Mouse (Mus musculus): ENCODE measurements around the gene Acvr1b.

The Acvr1b gene

DNA sequence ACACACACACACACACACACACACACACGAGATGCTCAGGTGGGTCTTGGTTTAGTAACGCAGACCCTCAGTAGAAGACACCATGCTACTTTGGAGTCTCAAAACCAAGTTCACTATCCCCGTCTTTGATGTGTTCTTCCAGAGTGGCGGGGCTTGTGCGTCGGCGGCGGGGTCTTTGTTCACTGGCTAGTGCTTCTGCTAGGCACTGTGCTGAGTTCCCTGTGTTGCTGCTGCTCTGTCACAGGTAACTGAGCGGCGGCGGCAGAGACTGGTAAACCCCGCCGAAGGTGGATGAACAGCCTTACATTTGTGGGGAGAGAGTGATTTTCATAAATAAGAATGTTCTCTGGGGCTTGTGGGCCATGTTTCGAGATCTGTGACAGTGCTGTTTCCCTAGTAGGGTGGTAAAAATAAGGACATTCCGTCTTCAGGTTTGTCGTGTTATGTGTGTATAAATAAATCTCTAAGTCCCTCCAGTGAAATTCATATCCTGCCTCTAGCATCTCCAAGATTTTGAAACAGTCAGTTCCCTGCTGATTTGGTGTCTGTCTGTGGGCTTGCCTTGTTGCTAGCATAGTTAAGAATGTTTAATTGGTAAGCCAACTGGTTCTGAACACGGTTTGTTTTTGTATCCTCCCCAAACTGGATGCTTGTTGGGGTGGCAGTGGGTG lies 1.9 kb downstream of the Acvr1b start:
- no peak for DNase-seq (ENCODE audit: low spot score)

DNA sequence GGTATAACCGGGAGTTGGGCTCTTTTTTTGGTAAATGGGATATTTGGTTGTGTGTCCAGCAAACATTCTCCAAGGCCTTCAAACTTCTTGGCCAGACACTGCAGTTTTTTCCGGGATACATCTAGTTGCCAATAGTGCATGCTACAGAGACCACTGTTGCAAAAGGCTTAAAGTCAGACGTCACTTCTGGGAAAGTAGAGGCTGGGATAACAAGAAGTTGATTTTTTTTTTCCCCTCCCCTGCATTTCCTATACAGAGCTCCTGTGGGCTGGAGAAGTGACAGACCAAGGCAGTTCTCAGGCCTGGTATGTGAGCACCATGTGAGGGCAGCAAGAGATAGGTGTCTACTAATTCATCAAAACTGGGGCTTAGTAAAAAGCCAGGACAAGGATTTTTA lies 2.4 kb downstream of the Acvr1b start:
- DNase-seq (ENCODE audit: low spot score) = no peak

DNA sequence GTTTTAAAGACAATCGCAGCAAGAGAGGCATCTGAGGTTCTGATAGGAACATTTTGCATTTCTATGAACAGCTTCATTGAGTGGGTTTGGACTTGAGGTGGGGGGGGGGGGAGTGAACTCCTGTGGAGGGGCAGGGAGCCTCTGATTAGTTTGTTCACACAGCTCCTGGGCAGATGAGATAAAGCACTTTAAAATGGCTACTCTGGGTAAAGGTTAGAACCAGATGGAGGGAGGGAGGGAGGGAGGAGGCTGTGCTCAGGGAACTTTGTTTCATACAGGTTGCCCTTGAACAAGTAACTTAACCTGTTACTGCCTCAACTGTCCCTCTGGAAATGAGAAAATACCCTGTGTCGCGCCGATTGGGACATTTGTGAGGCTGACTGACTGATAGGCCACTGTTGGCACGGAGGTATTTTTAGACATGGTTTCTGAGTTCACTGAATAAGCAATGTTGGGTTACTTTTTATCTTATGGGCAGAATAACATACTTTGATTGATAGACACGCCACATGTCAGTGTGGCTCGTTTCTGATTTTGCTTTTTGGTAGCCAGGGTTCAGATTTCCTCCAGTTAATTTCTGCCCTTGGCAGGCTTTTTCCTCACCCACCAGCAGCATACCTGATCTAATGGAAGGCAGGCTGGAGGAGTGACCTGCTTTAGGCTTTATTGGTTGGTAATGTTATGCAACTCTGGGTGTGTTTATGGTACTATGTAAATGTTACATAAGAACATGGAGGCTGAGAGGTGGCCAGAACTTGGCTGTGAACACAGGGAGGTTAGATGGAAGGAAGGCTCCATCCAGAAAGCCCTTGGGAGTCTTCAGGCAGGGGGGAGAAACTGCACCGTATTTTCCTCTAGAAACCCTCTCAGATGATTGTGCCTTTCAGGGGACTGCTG lies 3.2 kb downstream of the Acvr1b start:
- DNase-seq (ENCODE audit: low spot score) = no peak

DNA sequence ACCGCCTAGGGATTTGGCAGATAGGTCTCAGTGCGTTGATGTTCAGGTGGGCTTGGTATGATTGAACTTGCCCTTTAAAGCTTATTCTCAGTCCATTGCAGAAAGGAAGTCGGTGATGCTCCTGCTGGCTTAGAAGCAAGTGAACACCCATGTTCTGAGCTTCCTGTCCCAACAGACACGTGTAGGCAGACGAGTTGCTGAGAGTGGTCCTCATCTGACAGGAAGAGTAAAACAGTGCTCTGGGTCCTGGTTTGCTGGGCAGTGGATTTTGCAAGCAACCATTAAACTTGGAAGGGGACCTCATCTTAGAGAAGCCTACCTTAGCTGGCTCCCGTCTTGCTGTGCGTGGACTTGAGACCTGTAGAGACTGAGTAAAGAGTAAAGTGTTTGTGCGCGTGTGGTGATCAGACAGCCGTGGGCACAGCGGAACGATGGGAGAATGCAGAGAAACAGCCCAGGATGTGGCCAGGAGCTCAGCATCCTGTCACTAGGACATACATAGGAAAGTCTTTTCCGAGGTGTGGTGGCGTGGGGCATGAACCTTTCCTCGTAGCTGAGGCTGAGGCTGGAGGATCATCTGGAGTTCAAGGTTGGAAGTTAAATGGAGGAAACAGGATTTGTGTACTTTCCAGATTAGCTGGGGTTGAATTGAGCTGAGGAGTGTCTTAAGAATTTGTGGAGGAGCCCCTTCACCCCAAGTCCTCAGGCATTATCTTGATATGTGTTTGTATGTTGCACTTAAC lies 6.7 kb downstream of the Acvr1b start:
- no peak for DNase-seq (ENCODE audit: low spot score)

DNA sequence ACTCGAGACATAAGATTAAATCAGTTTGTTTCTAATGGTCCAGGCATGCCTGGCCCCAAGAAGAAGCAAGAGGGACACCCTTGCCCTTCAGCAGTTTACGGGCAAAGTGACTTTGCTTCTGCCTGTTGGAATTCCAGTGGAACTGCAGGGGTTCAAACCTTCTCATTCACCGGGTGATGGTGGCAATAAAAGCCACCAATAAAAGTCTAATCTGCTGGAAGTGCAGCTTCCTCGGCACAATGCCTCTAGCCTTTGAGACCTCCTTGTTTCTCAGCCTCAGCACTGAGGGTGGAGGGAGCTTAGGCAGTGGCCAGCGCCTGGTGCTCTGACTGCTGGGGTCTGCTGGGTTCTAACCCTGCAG lies 7.2 kb downstream of the Acvr1b start:
- DNase-seq (ENCODE audit: low spot score) = no peak

DNA sequence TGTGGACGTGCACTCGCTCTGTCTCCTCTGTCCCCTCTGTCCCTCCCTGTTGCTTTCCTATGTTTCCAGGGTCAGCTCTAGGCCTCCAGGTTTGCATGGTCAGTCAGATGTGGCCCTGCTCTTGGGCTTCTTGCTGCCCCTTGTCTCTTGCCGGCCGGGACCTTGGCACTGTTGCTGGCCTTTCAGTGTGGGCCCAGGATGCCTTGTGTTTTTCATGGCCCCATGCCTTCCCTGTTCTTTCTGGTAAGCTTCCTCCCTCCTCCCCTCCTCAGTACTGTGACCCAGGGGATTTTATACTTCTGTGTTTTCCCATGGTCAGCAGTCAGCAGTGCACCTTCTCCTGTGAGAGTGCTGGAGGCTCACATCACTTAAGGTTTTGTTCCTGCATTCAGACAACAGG lies 7.6 kb downstream of the Acvr1b start:
- DNase-seq (ENCODE audit: low spot score) = no peak

DNA sequence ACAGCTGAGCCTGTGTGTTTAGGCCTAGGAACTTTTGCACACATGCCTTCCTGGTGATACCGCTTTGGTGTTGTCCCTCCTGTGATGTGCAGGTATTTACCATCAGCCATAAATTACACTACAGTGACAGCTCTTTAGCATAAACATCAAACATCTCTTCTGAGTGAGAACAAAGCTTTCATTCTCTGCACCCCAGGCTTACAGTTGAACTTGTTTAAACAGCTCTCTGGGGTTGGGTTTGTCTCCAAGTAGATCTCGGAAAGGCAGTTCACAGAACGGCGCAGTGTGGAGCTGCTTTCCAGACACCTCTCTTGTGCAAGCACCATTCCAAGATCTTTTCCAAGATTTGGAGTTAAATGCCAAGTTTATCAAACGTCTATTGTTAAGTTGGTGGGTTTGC lies 8.8 kb downstream of the Acvr1b start:
- no peak for DNase-seq (ENCODE audit: low spot score)

DNA sequence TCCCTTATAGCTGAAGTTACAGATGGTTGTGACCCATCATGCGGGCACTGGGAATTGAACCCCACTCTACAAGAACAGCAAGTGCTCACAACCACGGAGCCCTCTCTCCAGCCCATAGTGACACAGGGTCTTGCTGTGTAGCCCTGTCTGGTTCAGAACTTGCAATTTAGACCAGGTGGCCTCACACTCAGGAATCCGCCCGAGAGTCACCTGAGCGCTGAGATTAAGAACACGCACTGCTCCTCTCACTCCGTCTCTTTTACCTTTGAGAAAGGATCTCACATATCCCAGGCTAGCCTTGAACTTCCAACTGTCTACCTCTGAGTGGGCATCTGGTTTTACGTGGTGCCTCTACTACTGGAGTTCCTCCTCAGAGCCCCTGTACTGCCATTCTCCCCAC lies 10.4 kb downstream of the Acvr1b start:
- no peak for DNase-seq (ENCODE audit: low spot score)

DNA sequence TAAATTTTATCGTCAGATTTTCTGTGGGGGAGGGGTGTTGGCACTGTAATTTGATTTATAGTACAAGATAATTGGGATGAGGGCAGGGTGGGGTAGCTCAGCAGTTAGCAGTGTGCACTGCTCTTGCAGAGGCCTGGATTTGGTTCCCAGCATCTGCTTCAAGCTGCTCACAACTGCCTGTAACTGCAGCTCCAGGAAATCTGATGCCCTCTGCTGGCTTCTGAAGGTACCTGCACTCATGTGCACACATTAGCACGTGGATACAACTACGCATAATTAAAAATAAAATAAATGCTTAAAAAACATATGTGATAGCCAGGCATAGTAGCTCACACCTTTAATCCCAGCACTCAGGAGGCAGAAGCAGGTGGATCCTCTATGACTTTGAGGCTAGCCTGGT lies 11.7 kb downstream of the Acvr1b start:
- no peak for DNase-seq (ENCODE audit: low spot score)

DNA sequence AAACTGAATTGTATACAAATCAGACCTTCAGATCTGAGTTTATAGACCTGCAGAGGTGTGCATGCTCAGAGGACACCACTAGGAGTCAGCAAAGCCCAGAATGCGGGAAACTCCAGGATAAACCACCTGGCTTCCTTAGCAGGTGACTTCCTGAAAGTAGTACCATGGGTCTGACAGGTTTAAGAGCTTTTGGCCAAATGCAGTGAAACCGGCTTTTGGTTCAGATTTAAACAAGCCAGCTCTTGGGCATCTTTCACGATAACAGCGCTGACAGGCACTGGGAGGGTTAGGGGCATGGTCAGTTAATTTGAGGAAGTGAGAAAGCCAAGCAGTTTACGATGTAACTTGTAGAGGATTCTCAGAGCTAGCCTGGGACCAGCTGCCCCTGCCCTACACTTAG lies 14.0 kb downstream of the Acvr1b start:
- no peak for DNase-seq (ENCODE audit: low spot score)

DNA sequence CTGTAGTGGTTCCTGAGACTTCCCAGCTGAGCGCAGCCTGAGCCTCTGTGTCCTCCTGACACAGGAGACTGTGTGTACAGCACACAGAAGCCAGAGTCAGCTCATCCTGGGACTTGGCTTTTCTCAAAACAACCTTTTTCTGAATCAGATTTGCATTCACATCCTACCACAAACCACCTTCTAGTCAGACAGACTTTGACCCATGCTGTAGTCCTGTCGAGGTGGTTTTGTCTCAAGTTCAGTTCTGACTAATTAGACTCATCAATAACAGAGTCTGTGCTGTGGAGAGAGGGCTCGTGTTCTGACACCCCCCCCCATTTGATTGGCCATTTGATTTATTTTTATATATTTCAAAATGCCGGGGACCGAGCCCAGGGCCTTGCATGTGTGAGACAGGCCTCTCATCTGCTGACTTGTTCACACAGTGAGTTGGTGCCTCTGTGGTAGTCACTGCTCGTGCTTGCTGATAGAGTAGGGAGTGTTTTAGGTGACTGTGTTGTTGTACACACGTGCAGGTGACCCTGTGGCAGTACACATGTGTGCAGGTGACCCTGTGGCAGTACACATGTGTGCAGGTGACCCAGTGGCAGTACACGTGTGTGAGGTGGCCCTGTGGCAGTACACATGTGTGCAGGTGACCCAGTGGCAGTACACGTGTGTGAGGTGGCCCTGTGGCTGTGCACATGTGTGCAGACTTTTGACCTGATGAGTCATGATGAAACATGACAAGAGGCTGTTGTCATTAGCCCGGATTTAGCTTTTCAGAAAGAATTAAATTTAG lies 16.3 kb downstream of the Acvr1b start:
- no peak for DNase-seq (ENCODE audit: low spot score)

DNA sequence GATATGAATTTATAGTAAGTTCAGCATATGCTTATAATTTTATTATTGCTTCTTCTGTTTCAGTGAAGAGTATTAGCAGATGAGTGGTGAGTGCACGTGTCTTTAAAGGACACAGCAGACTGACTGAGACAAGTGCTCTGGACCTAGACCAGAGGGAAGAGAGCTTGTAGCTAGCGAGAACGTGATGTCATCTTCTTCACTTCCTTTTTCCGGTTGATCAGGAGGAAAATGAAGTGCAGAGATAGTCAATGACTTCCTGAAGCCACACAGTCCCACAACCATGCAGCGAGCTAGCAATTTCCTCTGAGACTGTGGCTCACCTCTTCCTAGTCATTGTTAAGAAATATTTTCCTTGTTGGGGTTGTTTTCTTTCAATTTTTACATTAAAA lies 16.9 kb downstream of the Acvr1b start:
- no peak for DNase-seq (ENCODE audit: low spot score)

DNA sequence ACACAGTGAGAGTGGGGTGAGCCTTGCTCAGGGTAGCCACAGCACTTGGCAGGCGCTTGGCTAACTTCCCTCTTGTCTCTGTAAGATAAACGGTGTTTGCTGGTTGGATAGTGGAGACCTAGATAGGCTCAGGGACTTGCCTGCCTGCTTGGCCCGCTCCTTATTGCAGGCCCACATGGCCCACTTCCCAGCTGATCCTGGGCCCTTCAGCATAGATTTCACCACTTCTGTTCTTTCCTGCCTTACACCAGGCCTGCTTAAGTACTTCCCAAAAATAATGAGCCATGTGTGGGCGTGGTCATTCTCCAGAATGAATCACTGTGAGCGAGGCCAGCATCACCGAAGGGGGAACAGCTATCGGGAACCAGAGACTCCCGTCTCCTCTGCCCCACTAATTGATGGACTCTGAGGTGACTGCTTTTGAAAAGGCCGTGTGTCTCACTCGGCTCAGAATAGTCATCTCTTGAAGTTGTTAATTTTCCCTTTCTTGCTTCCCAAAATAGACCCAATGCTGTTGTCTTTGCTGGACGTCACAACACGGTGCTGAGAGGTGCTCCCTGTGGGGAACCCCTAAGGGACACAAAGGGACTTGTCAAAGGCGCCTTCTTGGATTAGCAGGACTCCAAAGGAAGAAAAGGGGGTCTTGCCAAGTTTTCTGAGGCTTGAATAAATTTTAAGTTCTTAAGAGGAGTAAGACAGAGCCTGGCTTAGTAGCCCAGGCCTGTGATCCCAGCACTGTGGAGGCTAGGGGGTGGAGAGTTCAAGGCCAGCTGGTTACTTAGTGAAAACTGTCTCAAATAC lies 17.8 kb downstream of the Acvr1b start:
- DNase-seq (ENCODE audit: low spot score) = peak; percentile 41

DNA sequence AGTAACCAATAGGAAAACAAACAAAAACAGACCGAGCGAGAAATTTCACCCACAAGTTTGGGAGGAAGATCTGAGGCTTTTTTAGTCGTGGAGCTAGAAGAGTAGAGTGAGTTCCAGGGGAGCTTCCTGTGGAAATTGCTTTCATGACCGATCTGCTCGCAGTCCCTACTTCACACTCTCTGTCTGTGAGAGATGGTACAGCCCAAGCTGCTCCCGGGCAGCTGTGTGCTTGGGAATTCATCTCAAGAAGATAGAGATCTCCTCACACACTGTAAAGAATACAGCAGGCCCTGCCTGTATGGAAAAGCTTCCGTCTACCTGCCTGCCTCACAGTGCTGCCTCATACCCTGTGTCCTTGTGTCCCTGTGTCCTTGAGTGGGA lies 18.4 kb downstream of the Acvr1b start:
- no peak for DNase-seq (ENCODE audit: low spot score)

DNA sequence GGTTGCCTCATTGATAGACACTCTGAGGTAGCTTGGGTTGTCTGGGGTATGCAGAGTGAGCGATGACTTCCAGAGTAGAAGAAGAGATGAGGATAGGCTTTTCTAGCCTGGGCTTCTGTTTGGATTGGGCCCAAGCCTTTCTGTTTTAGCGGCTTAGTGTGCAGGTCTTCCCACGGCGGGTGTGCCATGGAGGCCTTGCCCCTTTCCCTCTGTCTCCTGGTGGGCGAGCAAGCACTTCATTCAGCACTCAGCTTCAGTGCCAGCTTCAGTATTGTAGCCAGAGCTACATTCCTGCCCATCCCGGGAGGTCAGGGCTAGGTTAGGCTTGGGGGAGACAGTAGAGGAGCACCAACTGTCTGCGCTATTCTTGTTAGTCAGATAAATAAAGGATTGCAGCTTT lies 18.8 kb downstream of the Acvr1b start:
- no peak for DNase-seq (ENCODE audit: low spot score)

DNA sequence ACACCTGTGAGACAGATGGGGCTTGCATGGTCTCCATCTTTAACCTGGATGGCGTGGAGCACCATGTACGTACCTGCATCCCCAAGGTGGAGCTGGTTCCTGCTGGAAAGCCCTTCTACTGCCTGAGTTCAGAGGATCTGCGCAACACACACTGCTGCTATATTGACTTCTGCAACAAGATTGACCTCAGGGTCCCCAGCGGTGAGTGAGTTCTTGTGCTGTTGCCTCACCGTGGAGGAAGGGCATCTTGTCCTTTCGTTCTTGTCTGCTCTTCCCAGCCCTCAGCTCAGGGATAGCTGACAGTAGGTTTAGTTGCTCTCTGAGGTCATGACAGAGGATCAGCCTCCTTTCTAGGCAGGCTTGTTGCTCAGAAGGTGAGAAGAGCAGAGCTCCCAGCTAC lies 20.1 kb downstream of the Acvr1b start:
- DNase-seq (ENCODE audit: low spot score) = no peak

DNA sequence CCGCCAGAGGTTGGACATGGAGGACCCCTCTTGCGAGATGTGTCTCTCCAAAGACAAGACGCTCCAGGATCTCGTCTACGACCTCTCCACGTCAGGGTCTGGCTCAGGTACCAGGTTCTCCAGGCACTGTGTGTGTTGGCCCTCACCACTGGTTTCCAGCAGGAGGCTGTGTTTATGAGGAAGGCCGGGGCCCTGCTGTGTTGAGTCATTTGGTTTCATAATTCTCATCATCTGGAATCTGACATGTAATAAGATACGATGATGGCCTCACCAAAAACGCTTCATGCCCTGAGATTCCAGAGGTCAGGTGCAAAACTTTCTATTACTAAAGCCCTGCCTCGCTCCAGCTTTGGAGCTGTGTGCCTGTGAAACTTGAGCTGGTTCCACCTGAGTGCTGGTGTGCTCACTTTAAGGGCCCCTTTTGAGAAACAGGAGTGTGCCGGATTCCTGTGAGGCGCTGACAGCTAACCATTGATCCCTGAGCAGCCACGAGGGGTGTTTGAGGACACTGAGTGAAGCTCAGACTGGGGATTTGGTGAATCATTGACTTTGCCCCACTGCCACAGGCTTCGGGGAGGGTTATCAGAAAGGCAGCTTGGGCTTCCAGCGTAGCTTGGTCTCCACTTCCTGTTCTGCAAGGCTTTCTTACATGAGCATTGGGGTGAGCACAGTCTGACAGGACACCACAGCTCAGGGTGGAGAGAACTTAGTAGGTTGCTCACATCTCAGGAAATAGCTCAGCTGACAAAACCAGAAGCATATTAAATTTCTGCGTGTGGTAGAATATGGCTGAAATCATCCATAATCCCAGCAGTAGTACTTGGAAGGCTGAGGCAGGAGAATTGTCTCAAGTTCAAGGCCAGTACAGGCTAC lies 21.3 kb downstream of the Acvr1b start:
- no peak for DNase-seq (ENCODE audit: low spot score)

DNA sequence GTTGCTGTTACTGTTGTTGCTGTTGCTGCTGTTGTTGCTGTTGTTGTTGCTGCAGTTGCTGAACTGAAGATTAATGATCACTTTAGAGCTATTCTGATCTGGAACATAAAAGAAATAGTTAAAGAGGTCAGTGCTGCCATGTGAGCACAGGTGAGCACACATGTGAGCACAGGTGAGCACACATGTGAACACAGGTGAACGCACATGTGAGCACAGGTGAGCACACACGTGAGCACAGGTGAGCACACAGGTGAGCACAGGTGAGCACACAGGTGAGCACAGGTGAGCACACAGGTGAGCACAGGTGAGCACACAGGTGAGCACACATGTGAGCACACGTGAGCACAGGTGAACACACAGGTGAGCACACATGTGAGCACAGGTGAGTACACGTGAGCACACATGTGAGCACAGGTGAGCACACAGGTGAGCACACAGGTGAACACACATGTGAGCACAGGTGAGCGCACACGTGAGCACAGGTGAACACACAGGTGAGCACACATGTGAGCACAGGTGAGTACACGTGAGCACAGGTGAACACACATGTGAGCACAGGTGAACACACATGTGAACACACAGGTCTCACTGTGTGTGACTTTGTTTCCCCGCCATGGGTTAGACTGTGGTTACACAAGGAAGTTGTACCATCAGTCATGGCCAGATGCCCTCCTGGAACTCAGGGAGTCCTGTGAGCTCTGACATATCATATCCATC lies 22.4 kb downstream of the Acvr1b start:
- DNase-seq (ENCODE audit: low spot score) = no peak

DNA sequence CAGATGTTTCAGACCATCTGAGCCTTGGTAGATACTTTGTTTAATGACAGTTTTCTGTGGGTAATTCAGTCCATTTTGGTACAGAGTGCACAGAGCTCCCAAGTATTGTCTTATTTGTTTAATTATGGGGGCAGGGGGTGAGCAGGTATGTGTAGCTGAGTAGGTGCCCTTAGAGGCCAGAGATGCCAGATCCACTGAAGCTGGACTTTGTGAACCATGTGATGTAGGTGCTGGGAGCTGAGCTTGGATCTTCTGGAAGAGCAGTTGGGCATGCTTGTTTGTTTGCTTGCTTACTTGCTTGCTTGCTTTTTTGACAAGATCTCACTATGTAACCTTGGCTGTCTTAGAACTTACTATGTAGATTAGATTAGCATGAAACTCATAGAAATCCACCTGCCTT lies 23.1 kb downstream of the Acvr1b start:
- no peak for DNase-seq (ENCODE audit: low spot score)

All from layer of hippocampus, adult 9-10 months (tissue).